Mouse (Mus musculus): ENCODE data around the gene Ssbp3. TPM values are rescaled to one million over a fixed set of nuclear protein-coding genes. Genes with fewer than 3 reads are reported as not detected.

Ssbp3 gene
- total RNA-seq, 2 experiments from 2014 or later, result 106 to 119 TPM

DNA sequence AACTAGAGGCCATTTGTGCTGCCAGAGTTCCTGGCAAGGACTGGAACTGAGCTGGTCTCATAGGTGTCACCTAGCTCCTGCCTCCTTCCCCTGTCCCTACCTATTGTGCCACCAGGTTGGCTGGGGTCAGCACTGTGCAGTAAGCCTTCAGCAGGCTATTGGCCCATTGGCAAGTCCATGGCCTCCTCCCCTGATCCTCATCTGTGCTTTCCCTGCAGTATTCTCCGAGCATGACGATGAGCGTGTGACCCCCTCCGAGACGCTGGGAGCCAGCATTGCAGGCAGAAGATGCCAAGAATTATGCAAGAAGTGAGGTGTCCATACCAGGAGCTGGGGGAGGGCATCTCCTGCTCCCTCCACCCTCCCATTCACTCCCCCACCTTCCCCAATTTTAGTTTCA, 137.3 kb downstream of the Ssbp3 start:
- DNase-seq (ENCODE audit: low spot score in 2 of 2), result no peak

DNA sequence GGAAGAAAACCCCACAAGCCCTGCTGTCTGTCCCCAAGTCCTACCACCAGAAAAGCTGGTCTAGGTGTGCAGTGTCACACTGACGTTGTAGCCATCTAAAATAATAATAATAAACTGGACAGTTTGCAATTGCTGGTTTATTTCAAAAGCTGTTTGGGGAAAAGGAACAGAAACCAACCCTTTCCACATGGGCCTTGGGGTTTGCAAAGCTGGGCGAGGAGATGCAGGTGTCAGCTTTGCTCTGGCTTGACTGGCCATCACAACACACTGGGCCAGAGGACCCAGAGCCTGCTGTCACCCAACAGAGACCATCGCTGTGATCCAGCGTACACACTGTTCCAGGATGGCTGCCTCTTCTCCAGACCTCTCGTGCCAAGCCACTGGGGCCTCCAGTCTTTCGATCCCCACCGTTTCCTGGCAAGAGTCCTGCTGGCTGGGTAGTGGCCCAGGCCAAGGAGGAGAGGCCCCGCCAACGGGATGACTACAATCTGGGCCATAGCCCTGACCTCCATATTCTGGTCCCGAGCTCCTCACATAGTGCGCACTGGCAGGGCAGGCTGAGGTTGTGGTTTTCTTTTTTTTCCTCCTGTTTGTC, 138.2 kb downstream of the Ssbp3 start:
- peak; percentile 30 to 73 for DNase-seq (ENCODE audit: low spot score in 2 of 2)

DNA sequence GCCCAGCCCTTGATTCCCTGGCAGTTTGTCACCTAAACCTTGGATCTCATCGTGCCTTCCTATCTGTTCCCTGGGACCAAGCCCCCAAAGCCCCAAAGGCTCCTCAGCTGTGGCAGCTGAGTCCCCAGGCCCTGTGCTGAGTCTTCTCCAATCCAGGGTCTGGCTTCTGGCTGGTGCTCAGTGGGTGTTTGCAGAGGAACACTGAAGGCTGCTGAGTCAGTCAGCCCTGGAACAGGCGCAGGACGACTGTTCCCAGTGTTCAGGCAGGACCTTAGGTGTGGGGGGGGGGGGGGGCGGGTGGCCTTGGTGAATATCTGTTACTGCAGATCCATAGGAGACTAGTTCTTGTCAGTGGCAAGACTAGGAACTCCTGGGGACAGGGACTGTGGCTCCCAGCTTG, 141.4 kb downstream of the Ssbp3 start:
- no peak for DNase-seq (ENCODE audit: low spot score in 2 of 2)

- no peak for DNase-seq (ENCODE audit: low spot score in 2 of 2)
These were observed 142.6 kb downstream of the Ssbp3 start for GRCm38 (mm10) chr4:107052962-107053553.

DNA sequence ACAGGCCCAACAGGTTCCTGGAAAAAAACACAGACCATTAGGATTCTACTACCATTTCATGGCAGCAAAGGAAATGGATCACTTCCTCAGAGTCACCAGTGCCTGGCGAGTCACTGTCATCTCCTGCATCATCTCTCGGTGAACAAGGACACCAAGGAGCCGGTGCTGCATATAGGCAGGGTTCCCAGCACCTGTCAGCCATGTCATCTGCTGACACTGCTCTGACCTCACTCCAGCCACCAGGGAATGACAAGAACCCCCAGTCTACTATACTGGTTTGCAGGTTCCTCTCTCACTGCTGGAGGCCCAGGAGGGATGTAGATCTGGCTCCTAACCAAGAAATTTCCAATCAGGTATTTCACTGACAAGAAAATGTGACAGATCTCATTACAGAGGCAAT, 145.6 kb downstream of the Ssbp3 start:
- no peak for DNase-seq (ENCODE audit: low spot score in 2 of 2)

GRCm38 (mm10) chr4:107058346-107058745, 147.8 kb downstream of the Ssbp3 start:
- no peak for DNase-seq (ENCODE audit: low spot score in 2 of 2)

DNA sequence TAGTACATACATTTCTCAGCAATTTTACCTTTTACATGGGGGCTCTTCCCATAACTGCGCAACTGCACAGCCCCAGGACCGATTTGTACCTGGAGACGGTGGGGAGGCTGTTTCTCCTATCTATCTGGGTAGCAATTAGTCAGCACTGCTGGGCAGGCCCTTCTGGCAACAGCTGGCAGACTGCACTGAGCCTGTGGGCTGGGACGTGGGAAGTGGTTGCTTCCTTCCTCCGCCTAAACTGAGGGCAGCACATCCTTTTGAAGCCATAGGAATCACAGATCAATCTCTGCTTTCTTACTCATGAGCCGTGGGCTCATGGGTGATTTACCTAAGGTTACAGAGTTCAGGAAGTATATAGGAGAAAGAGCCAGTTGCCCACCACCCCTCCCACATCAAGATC, 148.3 kb downstream of the Ssbp3 start:
- no peak for DNase-seq (ENCODE audit: low spot score in 2 of 2)

DNA sequence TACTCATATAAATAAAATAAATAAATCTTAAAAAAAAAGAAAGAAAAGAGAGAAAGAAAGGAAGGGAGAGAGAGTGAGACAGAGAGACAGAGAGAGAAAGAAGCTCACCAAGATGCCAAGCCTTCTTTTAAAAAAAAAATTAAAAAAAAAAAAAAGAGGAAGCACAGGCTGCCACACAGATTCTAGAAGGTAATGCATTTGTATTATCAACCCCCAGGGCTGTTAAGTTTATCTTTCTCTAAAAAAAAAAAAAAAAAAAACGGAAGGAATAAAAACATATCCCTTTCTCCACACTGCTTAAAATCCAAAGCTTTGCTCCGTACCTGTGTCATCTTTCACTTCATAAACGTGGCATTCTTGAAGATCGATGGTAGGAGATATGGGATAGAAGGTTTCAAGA, 151.1 kb downstream of the Ssbp3 start:
- no peak for DNase-seq (ENCODE audit: low spot score in 2 of 2)

- no peak for DNase-seq (ENCODE audit: low spot score in 2 of 2)
These were observed 152.7 kb downstream of the Ssbp3 start for GRCm38 (mm10) chr4:107063214-107063613.

- DNase-seq (ENCODE audit: low spot score in 2 of 2), result no peak
These were observed 154.0 kb downstream of the Ssbp3 start for GRCm38 (mm10) chr4:107064394-107065098.

GRCm38 (mm10) chr4:107066252-107067124, 156.0 kb downstream of the Ssbp3 start, which contains the start of the genes Mrpl37 and Cyb5rl:
Mrpl37 (minus strand) TSS chr4:107066868.
Cyb5rl (plus strand) TSS chr4:107066988.
- DNase-seq (ENCODE audit: low spot score in 2 of 2), result peak; percentile 96 to 98

GRCm38 (mm10) chr4:107067151-107067840, 156.8 kb downstream of the Ssbp3 start:
- DNase-seq (ENCODE audit: low spot score in 2 of 2), result no peak

DNA sequence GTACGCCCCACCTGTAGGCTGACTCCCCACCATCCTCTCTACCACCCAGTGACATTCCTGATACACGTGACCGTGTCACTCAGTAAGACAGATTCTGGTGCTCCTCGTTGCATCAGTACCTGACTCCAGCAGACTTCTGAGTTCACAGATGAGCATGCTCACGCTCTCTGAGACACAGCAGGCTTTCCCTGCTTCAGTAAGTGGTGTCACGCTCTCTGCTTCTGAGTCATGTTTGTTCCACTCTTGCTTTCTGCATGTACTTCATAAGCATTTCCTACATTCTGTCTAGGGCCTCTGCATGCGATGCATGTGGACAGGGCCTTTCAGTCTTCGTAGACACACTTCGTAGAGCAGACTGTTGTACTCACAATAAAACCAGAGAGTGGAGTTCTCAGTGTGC, 161.8 kb downstream of the Ssbp3 start:
- no peak for DNase-seq (ENCODE audit: low spot score in 2 of 2)

DNA sequence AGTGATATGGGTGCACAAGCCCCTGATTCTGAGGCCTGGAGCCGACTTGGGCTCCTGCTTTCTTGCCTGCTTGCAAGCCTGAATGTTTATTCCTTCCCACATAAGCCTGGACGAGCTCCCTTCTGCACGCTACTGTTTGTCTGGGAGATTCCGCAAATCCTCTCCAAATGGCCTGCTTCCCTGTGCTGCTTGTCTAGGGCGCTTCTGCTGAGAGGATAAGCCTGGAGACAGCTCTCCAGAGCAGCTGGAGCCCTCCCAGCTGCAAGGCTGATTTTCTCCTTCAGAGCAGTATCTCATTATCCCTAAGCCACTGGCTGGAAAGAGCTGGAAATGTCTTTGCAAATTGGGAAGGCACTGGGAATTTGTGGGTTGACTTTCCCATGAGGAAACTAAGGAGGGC, 165.0 kb downstream of the Ssbp3 start:
- DNase-seq (ENCODE audit: low spot score in 2 of 2), result no peak

DNA sequence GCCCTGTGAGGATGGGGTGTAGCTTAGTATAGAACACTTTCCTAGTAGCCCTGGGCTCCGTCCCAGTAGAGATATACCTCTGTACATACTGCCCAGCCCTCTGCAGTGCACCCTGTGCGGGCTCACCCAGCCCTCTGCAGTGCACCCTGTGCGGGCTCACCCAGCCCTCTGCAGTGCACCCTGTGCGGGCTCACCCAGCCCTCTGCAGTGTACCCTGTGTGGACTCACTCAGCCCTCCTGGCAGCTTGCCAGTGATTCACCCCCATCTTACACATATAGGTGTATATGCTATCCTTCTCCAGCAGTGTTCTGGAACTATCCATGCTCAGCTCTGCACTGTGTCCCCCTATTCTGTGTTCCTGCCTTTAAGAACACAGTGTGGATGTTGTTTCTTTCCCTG, 168.4 kb downstream of the Ssbp3 start:
- no peak for DNase-seq (ENCODE audit: low spot score in 2 of 2)

DNA sequence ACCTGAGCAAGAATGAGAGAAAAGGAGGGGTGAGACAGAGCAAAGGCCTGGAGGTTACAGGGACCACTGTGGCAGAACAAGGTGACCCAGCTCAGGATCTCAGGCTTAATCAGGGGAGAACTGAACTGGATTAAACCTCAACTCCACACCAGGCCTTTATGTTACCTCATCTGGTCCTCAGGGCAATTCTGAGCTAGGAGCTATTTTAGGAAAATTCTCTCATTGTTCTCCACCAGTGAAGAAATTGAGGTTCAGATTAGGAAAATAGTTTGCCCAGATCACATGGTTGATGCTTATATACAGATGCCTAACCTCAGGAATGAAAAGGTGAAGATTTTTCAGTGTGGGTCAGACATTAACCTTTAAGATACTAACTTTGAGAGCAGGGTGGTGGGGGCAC, 169.2 kb downstream of the Ssbp3 start:
- no peak for DNase-seq (ENCODE audit: low spot score in 2 of 2)

GRCm38 (mm10) chr4:107082185-107082584, 171.7 kb downstream of the Ssbp3 start:
- DNase-seq (ENCODE audit: low spot score in 2 of 2), result no peak

DNA sequence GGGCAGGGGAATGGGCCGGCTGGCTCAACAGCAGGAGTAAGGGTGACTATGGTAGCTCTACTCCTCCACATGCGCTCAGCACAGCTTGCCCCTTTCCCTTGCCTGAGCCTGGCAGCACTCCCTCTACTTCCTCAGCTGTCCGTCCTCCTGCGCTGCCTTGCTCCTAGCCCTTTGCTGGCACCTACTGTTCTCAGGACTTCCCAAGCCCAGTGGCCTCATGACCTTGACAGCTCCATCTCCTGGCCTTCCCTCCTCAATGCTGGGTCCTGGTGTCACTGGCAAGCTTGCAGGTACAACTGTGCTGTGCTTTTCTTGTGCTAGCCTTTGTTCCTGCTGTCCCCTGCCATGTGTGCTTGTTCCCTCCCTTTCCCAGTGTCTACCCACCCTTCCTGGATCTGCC, 172.6 kb downstream of the Ssbp3 start:
- no peak for DNase-seq (ENCODE audit: low spot score in 2 of 2)

- DNase-seq (ENCODE audit: low spot score in 2 of 2), result no peak
These were observed 173.8 kb downstream of the Ssbp3 start for GRCm38 (mm10) chr4:107084343-107084742.

DNA sequence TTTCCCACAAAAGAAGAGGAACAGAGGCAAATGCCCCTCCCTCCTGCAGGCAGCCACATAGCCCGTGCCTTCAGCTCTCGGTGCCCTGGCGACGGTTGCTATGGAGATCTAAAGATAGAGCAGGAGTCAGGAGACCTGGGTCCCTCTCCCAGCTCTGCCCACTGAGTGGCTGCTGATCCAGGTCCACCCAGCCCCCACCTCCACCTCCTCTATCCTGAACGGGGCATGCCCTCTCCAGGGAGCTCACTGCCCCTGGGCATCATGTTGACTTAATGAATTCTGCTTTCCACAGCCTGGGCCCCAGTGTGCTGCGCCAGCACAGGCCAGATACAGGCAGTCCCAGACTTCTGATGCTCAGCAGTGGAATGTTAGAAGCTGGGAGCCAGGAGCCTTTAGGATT, 174.4 kb downstream of the Ssbp3 start:
- DNase-seq (ENCODE audit: low spot score in 2 of 2), result peak; percentile 65 to 74

- DNase-seq (ENCODE audit: low spot score in 2 of 2), result no peak
These were observed 181.2 kb downstream of the Ssbp3 start for GRCm38 (mm10) chr4:107091696-107092095.
